Mouse (Mus musculus): ENCODE results near the gene Dnmt3l.

GRCm38 (mm10) chr10:78009184-78009944 is 32.4 kb upstream of the Dnmt3l start:
- TF ChIP-seq POLR2A (IDR thresholded peaks at IDR 0.05; ENCODE audit: extremely low read depth, insufficient read depth, low read length) (peak; percentile 78), CTCF (IDR thresholded peaks at IDR 0.05; ENCODE audit: low read depth, low read length) (peak; percentile 71)

All from liver, adult 2 months (tissue).